Mouse (Mus musculus) midbrain, embryonic 13.5 days (tissue): ENCODE measurements around the gene Six6. TPM values are rescaled to one million over a fixed set of nuclear protein-coding genes. Genes with fewer than 3 reads are reported as not detected.

Experiments used
- ATAC-seq: fragments of 200-750 bp; cut with Nextera tagmentation; 2 replicates; pipeline ENCODE4 v1.8.0; 2017; ENCODE audit warnings: mild to moderate bottlenecking, moderate TSS enrichment, moderate library complexity
- H3K27ac ChIP-seq: fragments of 300-500 bp; sonication (generic); 2 replicates; pipeline ENCODE4 v1.5.1; 2015; ENCODE audit warnings: inconsistent platforms, mild to moderate bottlenecking, moderate library complexity
- H3K27me3 ChIP-seq: fragments of 300-500 bp; sonication (generic); 2 replicates; pipeline ENCODE4 v1.6.1; 2015; ENCODE audit warnings: mild to moderate bottlenecking, inconsistent platforms
- H3K36me3 ChIP-seq: fragments of 300-500 bp; sonication (generic); 2 replicates; pipeline ENCODE4 v1.6.1; 2015; ENCODE audit warnings: mild to moderate bottlenecking, inconsistent platforms
- H3K4me1 ChIP-seq: fragments of 300-500 bp; sonication (generic); replicated peaks from 2 replicates; pipeline ENCODE4 v1.6.1; 2015; ENCODE audit warnings: inconsistent platforms
- H3K4me2 ChIP-seq: fragments of 300-500 bp; sonication (generic); replicated peaks from 2 replicates; pipeline ENCODE4 v1.6.1; 2015; ENCODE audit warnings: moderate library complexity, mild to moderate bottlenecking, inconsistent platforms
- H3K4me3 ChIP-seq: fragments of 300-500 bp; sonication (generic); replicated peaks from 2 replicates; pipeline ENCODE4 v1.5.1; 2015; ENCODE audit warnings: mild to moderate bottlenecking, inconsistent platforms
- H3K9ac ChIP-seq: fragments of 300-500 bp; sonication (generic); replicated peaks from 2 replicates; pipeline ENCODE4 v1.6.1; 2015; ENCODE audit warnings: mild to moderate bottlenecking, inconsistent platforms
- H3K9me3 ChIP-seq: fragments of 300-500 bp; sonication (generic); 2 replicates; pipeline ENCODE4 v1.6.1; 2016; ENCODE audit warnings: mild to moderate bottlenecking, inconsistent platforms
- WGBS: fragments of 180-500 bp; shearing (Covaris S2); methylation state at CpG from one replicate; pipeline ENCODE4 v1.1.7; 2015; 5-methylcytosine and 5-hydroxymethylcytosine counted together
- polyA plus RNA-seq: library from polyadenylated mRNA; unstranded; fragments of >200 nt; fragmentation: Nextera tagmentation; extraction: Ambion mirVana; gene quantifications from 2 replicates; pipeline ENCODE4 v1.2.1, GENCODE M21; 2015

Six6 gene
- polyA plus RNA-seq, 1 experiment from 2014 or later = 0.86 TPM

DNA sequence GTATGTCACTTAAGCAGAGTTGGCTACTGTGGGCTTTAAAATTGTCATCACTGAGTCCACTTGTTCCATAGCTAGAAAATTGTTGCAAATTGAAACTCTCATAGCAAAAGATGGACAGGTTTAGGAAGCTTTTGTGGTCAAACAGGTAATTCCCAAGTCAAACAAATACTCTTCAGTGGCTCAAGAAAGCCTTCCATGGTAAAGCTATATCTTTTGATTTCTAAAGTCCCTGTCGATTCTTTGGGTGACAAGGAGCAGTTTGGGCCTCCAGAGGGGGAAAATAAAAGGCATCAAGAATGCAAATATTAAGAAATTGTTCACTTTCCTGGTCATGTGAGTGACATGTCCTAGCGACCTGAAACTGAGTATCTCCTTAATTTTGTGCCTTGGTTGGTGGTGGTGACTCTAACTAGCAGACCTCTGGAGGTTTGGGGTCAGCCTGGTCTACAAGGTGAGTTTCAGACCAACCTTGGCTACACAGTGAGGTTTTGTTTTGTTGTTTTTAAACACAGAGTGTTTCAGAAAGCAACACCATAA lies 4.0 kb downstream of the Six6 start:
- Histone ChIP-seq H3K4me1 (peaks cover 17% of the 10 kb centered on the region), H3K27ac (no peak overlapping the region), H3K9me3 (no peaks in the 10 kb centered on the region), H3K36me3 (no peaks in the 10 kb centered on the region), H3K4me3 (no peak overlapping the region), H3K4me2 (no peak overlapping the region), H3K9ac (no peak overlapping the region), H3K27me3 (peaks cover 100% of the 10 kb centered on the region)
- 8% methylated on average over 2 of the region's 2 CpGs for WGBS
- ATAC-seq = no peak

GRCm38 (mm10) chr12:72944411-72945225 lies 4.9 kb downstream of the Six6 start:
- Histone ChIP-seq H3K9ac (no peak overlapping the region), H3K4me3 (peak overlapping the region; percentile 34), H3K36me3 (no peaks in the 10 kb centered on the region), H3K4me2 (peak overlapping the region; percentile 55), H3K9me3 (no peaks in the 10 kb centered on the region), H3K4me1 (peaks cover 15% of the 10 kb centered on the region), H3K27me3 (peaks cover 100% of the 10 kb centered on the region), H3K27ac (no peak overlapping the region)
- under 1% methylated on average over 24 of the region's 24 CpGs for WGBS
- no peak for ATAC-seq

DNA sequence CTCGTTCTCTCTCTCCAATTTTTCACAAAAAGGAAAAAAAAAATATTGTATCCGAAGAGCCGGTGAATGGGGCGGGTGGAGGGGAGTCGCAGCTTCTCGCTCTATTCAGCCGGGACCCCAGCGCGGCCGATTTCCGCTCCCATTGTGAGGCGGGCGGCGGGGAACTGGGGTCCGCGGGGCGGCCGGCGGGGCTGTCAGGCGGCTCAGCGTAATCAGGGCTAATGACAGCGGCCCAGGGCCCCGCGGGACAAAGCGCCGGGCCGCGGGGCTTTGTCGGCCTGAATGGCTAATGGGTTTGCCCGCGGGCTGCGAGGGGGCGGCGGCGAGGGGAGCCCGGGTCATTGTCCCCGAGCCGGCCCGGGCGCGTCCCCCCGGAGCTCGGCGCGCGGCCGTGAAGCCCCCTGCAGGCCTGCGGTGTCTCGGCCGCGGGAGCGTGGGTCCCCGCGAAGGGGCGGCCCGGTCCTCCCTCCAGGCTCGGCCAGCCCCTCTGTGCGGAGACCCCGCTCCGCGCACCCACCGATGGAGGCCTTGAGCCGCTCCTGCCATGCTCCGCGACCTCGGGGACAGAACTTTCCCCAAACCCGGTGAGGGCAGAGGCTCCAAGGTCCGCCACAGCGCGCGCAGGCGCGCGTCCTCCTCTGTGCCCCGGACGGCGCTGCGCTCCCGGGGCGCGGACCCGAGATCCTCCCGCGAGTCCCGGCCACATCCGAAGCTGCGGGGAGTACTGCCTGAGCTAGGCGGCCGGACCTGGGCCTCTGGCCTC lies 5.8 kb downstream of the Six6 start:
- Histone ChIP-seq H3K9me3 (no peaks in the 10 kb centered on the region), H3K36me3 (no peaks in the 10 kb centered on the region), H3K27ac (no peak overlapping the region), H3K4me2 (peak overlapping the region; percentile 55), H3K4me1 (peaks cover 11% of the 10 kb centered on the region), H3K9ac (no peak overlapping the region), H3K4me3 (peak overlapping the region; percentile 34), H3K27me3 (peaks cover 100% of the 10 kb centered on the region)
- WGBS = under 1% methylated on average over 89 of the region's 89 CpGs
- peak; percentile 88 for ATAC-seq

- H3K4me3 ChIP-seq = peak overlapping the region; percentile 34
- H3K9me3 ChIP-seq = no peaks in the 10 kb centered on the region
- H3K27ac ChIP-seq = no peak overlapping the region
- H3K4me1 ChIP-seq = peaks cover 11% of the 10 kb centered on the region
- no peaks in the 10 kb centered on the region for H3K36me3 ChIP-seq
- ATAC-seq = peak; percentile 14; the same call in 1 of the 2 replicates
- peaks cover 99% of the 10 kb centered on the region for H3K27me3 ChIP-seq
- WGBS = 1% methylated on average over 8 of the region's 8 CpGs
- no peak overlapping the region for H3K9ac ChIP-seq
- peak overlapping the region; percentile 55 for H3K4me2 ChIP-seq
Observed at GRCm38 (mm10) chr12:72946064-72946395, 6.3 kb downstream of the Six6 start.

GRCm38 (mm10) chr12:72946805-72947204 lies 7.1 kb downstream of the Six6 start:
- Histone ChIP-seq H3K4me1 (peaks cover 11% of the 10 kb centered on the region), H3K27me3 (peaks cover 99% of the 10 kb centered on the region), H3K4me3 (no peak overlapping the region), H3K27ac (no peak overlapping the region), H3K9ac (no peak overlapping the region), H3K9me3 (no peaks in the 10 kb centered on the region), H3K4me2 (no peak overlapping the region), H3K36me3 (no peaks in the 10 kb centered on the region)
- ATAC-seq = no peak

GRCm38 (mm10) chr12:72947335-72947734 lies 7.6 kb downstream of the Six6 start:
- Histone ChIP-seq H3K4me2 (no peak overlapping the region), H3K27ac (no peak overlapping the region), H3K4me1 (peaks cover 11% of the 10 kb centered on the region), H3K36me3 (no peaks in the 10 kb centered on the region), H3K4me3 (no peak overlapping the region), H3K9ac (no peak overlapping the region), H3K27me3 (peaks cover 99% of the 10 kb centered on the region), H3K9me3 (no peaks in the 10 kb centered on the region)
- WGBS = 16% methylated on average over 2 of the region's 2 CpGs
- ATAC-seq = no peak

DNA sequence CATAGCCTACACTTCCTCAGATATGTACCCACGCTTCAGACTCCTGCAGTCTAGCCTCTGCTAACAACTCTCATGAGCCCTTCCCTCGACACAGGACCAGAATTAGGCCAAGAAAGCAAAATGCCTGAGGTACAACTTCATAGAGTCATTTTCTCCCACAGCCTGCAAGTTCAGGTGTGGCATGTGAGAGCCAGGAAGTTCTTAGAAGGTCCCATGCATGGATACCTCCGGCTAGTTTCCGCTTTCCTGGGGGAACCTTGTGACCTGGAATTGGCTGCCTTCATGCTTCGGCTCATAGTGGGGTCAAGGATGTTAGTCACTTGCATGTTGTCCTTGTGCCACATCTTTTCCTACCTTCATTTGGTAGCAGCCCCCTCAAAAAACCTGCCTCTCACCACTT lies 13.4 kb downstream of the Six6 start:
- no peak overlapping the region for H3K9ac ChIP-seq
- H3K9me3 ChIP-seq = no peaks in the 10 kb centered on the region
- peaks cover 97% of the 10 kb centered on the region for H3K27me3 ChIP-seq
- H3K4me3 ChIP-seq = no peak overlapping the region
- no peaks in the 10 kb centered on the region for H3K4me1 ChIP-seq
- 85% methylated on average over 5 of the region's 5 CpGs for WGBS
- no peak overlapping the region for H3K27ac ChIP-seq
- ATAC-seq = no peak
- H3K36me3 ChIP-seq = no peaks in the 10 kb centered on the region
- no peak overlapping the region for H3K4me2 ChIP-seq

DNA sequence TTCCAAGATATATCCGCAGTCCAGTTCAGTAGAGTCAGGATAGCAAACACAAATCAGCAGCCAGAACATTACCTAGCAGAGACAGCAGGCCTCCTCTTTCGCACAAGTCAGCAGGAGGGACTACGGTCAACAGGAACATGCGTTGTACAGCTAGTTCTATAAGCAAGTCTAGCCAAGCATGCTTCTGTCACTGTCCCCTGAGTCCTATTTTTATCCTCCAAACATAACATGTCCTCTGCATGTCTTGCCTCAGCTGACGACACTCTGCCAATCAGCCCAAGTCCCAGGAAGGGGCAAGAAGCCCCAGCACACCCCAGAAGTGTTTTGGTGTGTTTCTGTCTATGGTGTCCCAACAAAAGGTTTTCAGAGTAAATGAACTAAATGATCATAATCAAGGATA lies 14.2 kb downstream of the Six6 start:
- no peak for ATAC-seq
- Histone ChIP-seq H3K9me3 (no peaks in the 10 kb centered on the region), H3K4me2 (no peak overlapping the region), H3K27me3 (peaks cover 97% of the 10 kb centered on the region), H3K27ac (no peak overlapping the region), H3K9ac (no peak overlapping the region), H3K4me3 (no peak overlapping the region), H3K36me3 (no peaks in the 10 kb centered on the region), H3K4me1 (no peaks in the 10 kb centered on the region)
- 84% methylated on average over 5 of the region's 5 CpGs for WGBS

DNA sequence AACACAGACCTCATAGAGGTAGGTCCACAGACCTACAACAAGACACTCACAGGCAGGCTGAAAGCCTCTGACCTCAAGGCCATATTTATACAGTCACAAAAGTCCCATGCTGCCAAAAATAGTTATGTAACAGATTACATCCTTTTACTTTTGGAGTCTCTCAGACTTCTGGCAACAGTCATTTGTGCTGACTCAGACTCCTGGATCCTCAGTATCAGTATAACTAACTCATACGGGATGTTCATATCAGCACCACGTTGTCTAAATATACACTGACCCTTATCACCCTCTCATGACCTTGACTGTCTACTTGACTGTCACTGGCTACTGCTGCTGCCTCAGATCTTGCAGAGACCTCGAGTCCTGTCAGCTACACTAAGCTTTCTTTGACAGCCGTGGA lies 15.2 kb downstream of the Six6 start:
- Histone ChIP-seq H3K9ac (no peak overlapping the region), H3K4me2 (no peak overlapping the region), H3K27me3 (peaks cover 97% of the 10 kb centered on the region), H3K9me3 (no peaks in the 10 kb centered on the region), H3K27ac (no peak overlapping the region), H3K36me3 (no peaks in the 10 kb centered on the region), H3K4me3 (no peak overlapping the region), H3K4me1 (no peaks in the 10 kb centered on the region)
- no peak for ATAC-seq
- WGBS = 72% methylated on average over 4 of the region's 4 CpGs

DNA sequence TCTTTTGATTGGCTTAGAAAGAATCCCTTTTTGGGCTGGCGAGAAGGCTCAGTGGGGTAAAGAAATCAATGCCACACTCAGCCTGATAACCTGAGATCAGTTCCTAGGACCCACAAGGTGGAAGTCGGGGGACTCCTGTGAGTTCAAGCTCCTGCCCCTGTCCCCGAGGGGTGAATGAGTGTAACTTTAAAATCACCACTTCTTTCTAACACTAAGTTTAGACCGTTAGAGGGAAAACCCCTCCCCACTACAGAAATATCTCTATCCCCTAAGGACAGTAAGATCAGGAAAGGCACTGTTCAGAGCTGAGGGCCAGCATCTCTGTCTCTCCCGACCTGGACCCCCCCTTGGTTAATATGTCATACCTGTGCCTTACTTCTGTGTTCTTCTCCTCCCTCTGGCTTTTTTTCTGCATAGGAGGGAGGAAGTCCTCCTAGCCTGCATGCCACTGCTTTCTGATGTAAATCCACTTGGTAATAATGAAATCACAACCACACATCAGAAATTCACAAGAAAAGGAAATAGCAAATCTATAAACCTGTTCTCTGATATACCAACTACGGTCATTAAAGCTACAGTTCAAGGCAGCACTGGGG lies 18.2 kb downstream of the Six6 start:
- Histone ChIP-seq H3K4me2 (no peak overlapping the region), H3K27ac (no peak overlapping the region), H3K36me3 (no peaks in the 10 kb centered on the region), H3K9me3 (no peaks in the 10 kb centered on the region), H3K27me3 (peaks cover 87% of the 10 kb centered on the region), H3K4me1 (no peaks in the 10 kb centered on the region), H3K4me3 (no peak overlapping the region), H3K9ac (no peak overlapping the region)
- no peak for ATAC-seq
- WGBS = 80% methylated on average over 6 of the region's 6 CpGs

GRCm38 (mm10) chr12:72958446-72958845 lies 18.8 kb downstream of the Six6 start:
- WGBS = 91% methylated on average over 3 of the region's 3 CpGs
- Histone ChIP-seq H3K9ac (no peak overlapping the region), H3K4me1 (no peaks in the 10 kb centered on the region), H3K4me3 (no peak overlapping the region), H3K9me3 (no peaks in the 10 kb centered on the region), H3K27me3 (peaks cover 83% of the 10 kb centered on the region), H3K4me2 (no peak overlapping the region), H3K27ac (no peak overlapping the region), H3K36me3 (no peaks in the 10 kb centered on the region)
- no peak for ATAC-seq

- ATAC-seq = no peak
Observed at GRCm38 (mm10) chr12:72962761-72963160, 23.1 kb downstream of the Six6 start.

More at GRCm38 (mm10) chr12:72962761-72963160, 23.1 kb downstream of the Six6 start:
- Histone ChIP-seq H3K36me3 (no peaks in the 10 kb centered on the region), H3K4me1 (no peaks in the 10 kb centered on the region), H3K27me3 (peaks cover 76% of the 10 kb centered on the region), H3K9ac (no peak overlapping the region), H3K27ac (no peak overlapping the region), H3K9me3 (no peaks in the 10 kb centered on the region), H3K4me3 (no peak overlapping the region), H3K4me2 (no peak overlapping the region)
- 52% methylated on average over 6 of the region's 6 CpGs for WGBS
